Mouse (Mus musculus) cerebral cortex, adult 2 months (tissue): ENCODE results near the gene Gstz1.

Experiments used
- WGBS: fragments of 180-500 bp; shearing (Covaris S2); methylation state at CpG from one replicate; pipeline ENCODE4 v1.1.7; 2018; 5-methylcytosine and 5-hydroxymethylcytosine counted together

The Gstz1 gene

GRCm38 (mm10) chr12:87158099-87158498 lies 11.1 kb downstream of the Gstz1 start:
- 79% methylated on average over 7 of the region's 7 CpGs for WGBS

- 85% methylated on average over 1 of the region's 1 CpGs for WGBS
Observed at GRCm38 (mm10) chr12:87160310-87160709, 13.3 kb downstream of the Gstz1 start.

DNA sequence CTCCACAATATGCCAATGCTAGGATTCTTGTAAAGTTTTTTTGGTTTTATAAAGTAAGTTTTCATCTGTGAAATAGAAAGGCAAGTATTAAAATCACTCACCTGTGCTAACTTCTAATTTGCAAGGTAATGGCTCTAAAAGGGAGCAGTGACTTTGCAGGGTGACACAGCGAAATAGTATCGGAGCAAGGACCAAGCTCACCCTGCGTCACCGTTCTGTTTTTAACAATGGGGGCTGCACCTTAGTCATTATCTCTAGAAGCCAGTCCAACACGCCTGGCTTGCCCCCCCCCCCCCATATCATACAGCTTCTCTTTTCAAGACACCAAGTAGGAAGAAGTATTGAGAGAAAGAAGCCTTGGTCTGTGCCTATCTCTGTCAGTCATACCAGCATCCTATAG lies 13.8 kb downstream of the Gstz1 start:
- WGBS: 95% methylated on average over 5 of the region's 5 CpGs

DNA sequence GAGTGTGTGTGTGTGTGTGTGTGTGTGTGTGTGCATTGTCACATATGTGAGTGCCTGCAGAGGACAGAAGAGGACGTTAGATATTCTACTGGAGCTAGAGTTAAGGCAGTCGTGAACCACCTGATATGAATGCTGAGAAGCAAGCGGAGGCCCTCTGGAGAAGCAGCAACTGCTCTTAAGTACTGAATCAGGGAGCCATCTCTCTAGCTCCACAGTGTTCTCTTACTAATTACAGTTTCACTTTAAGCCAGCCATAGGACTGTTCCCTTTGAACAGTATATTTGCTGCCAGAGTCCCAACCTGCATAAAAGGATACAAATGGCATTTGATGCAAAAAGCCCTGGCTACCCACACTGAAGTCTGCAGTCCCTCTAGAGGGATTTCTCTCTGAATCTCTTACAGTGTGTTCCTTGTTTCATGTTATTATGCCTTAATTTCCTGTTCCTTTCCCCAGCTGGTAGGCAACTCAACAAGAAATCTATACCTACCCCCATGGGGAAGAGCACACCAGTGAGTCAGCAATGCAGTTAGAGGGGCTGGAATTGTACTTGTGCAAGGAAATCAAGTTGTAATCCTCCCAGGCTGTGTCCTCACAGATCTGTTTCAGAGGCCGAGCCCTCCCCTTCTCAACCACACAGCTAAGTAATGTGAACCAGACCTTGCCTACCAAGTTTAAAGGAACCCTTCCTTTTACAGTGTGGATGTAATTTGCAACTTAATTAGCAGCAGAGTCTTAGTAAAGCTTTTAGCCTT lies 28.4 kb downstream of the Gstz1 start:
- 58% methylated on average over 4 of the region's 4 CpGs for WGBS

DNA sequence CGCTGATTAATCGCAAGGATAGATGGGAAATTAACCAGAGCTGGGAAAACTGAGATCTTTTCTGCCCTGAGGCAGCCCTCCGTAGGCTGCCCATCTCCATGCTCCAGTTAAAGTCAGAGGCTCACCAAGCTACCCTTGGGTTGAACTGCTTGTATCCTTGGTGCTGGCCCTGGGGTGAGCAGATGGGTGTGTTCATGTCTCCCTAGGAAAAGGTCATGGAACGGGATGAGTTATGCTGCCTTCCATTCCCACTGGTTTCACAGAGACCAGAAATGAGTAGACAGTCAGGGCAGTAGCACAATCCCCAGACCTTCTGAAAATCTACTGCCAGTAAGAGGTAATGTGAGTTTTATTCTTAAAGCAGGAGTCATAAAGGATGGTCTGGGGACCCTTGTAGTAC lies 30.7 kb downstream of the Gstz1 start:
- 94% methylated on average over 4 of the region's 4 CpGs for WGBS

DNA sequence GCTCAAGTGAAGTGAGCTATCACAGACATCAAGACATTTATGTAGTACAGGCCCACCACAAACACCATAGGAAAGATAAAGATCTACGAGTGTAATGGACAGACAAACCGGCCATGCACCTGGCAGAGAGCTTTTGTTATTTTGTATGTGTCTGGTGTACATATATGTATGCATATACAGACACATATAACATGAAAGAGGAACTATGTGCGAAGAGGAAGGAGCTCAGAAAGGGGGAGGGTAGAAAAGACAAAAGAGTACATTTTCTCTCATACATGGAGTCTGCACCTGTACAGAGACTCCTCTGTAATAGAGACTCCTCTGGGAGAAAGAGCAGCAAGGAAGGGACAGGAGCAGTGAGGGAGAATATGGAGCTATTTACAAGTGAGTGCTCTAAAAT lies 46.0 kb downstream of the Gstz1 start:
- 95% methylated on average over 3 of the region's 3 CpGs for WGBS

DNA sequence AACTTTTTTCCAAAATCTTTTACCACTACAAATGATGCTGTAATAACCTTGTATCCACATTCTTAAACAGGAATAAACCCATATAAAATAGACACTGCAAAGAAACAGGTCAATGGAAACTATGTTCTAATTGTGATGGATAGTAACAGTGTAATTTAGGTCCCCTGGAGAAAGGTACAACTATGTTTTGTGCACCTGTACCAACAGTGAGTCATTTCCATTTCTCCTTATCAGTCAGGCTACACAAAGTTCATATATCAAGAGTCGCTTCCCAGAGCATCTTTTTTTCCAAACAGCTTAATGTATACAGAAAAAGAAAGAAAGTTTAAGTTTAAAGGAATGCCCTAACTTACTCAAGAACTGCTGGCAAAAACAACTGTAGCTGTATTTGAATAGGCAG lies 48.1 kb downstream of the Gstz1 start:
- 87% methylated on average over 1 of the region's 1 CpGs for WGBS

GRCm38 (mm10) chr12:87198792-87199191 lies 51.8 kb downstream of the Gstz1 start:
- WGBS: 33% methylated on average over 6 of the region's 6 CpGs

DNA sequence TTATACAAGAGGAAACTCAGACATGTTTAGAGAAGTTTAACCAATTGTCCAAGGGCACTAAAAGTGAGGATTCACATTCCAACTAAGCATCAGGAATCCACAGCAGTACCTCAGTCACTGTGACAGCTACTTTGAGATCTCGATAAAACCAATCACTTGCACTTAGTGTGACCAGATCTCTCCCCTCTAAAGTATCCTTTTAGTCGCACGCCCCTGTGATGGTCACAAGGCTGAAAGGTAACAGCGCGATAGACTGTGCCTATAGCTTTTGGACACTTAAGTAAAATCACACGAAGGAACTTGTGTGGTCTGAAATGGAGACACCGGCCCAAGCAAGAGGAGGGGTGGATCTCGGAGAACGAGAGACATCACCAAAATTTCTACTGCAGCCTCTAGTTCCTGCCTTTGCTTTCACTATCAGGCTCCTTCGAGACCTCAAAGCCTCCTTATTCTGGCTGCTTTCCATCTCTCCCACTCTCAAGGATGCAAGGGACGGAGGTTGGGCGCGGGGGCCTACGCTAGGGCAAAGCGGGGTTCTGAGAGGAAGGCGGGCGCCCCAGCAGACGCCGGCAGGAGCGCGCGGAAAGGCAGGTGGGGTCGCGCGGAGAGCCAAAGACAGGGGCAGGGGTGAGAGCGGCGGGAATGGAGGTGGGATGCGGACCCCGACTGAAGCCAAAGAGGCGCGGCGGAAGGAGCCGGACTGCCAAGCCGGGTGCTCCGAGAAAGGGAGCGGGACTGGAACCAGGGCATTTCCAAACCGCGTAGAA lies 52.4 kb downstream of the Gstz1 start, which contains the start of gene Samd15:
TSS of gene Samd15 (plus strand) at position 518 of the 767 bp plus-strand sequence.
- WGBS: under 1% methylated on average over 38 of the region's 38 CpGs

DNA sequence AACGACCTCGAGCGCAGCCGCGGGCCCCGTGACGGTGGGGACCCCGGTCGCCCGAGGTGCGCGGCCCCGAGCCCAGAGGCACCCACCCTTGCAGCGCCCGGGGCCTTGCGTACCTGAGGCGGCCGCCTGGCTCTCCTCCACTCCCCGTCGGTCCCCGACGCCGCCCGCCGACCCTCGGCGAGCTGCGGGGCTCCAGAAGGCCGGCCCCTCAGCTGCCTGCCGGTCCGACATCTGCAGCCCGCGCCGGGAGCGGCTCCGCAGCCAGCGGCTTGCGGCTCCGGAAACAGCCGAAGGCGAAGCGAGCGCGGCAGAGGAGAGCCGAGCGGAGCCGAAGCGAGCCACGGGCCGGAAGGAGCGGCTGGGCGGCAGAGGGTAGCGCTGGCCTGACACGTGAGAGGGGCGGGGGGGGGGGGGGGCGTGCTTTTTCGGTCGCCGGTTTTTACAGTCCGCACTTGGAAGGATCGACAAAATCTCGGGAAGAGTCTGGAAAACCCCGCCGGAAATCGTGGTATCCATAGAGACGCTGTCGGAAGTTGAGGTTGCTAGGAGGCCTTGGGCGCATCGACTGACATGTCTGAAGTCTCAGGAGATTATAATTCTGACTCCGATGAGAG lies 53.1 kb downstream of the Gstz1 start, which contains the start of gene Tmed8:
TSS of gene Tmed8 (minus strand) at position 482 of the 614 bp plus-strand sequence.
- WGBS: under 1% methylated on average over 70 of the region's 70 CpGs

- WGBS: 73% methylated on average over 5 of the region's 5 CpGs
Observed at GRCm38 (mm10) chr12:87201694-87202093, 54.7 kb downstream of the Gstz1 start.

- 89% methylated on average over 5 of the region's 5 CpGs for WGBS
Observed at GRCm38 (mm10) chr12:87205789-87206188, 58.8 kb downstream of the Gstz1 start.

- WGBS: 77% methylated on average over 2 of the region's 2 CpGs
Observed at GRCm38 (mm10) chr12:87212844-87213606, 66.1 kb downstream of the Gstz1 start.
